Mouse (Mus musculus) layer of hippocampus, postnatal 36 days (tissue): Measurements from ENCODE around the gene Nek4. TPM values are rescaled to one million over a fixed set of nuclear protein-coding genes. Genes with fewer than 3 reads are reported as not detected.

Experiments used
- DNase-seq, 2 experiments: peaks; one replicate each; pipeline ENCODE4 v3.0.0; 2022
- total RNA-seq, 2 experiments: library from RNA; stranded (reverse); gene quantifications; 2 replicates each; pipeline ENCODE4 v1.2.3; 2021

The Nek4 gene
- total RNA-seq: 10 to 100 TPM; 18.2 to 18.5 TPM

- DNase-seq: peak; percentile 97
These were observed at the start of gene Nek4 for GRCm38 (mm10) chr14:30951154-30951825. TSS of gene Nek4 (plus strand) at chr14:30951377.

- no peak for DNase-seq
These were observed 48.5 kb upstream of the Nek4 start for GRCm38 (mm10) chr14:30902628-30903027.

- DNase-seq: no peak
These were observed 48.1 kb upstream of the Nek4 start for GRCm38 (mm10) chr14:30903036-30903435.

- no peak for DNase-seq
These were observed 46.9 kb upstream of the Nek4 start for GRCm38 (mm10) chr14:30904307-30904706.

- no peak for DNase-seq
These were observed 45.2 kb upstream of the Nek4 start for GRCm38 (mm10) chr14:30906001-30906400.

- no peak for DNase-seq
These were observed 43.3 kb upstream of the Nek4 start for GRCm38 (mm10) chr14:30907814-30908265.

GRCm38 (mm10) chr14:30911141-30911540 lies 40.0 kb upstream of the Nek4 start:
- DNase-seq: no peak

GRCm38 (mm10) chr14:30912641-30913040 lies 38.5 kb upstream of the Nek4 start:
- no peak for DNase-seq

- DNase-seq: no peak
These were observed 37.8 kb upstream of the Nek4 start for GRCm38 (mm10) chr14:30913404-30913803.

- no peak for DNase-seq
These were observed 34.7 kb upstream of the Nek4 start for GRCm38 (mm10) chr14:30916516-30916915.

GRCm38 (mm10) chr14:30922053-30922670 lies 29.0 kb upstream of the Nek4 start:
- no peak for DNase-seq

- peak; percentile 24 to 31 for DNase-seq
These were observed 27.6 kb upstream of the Nek4 start, which contains the start of gene Itih3 for GRCm38 (mm10) chr14:30923375-30924105. TSS of gene Itih3 (minus strand) at chr14:30923760.

- DNase-seq: no peak
These were observed 25.7 kb upstream of the Nek4 start for GRCm38 (mm10) chr14:30925492-30925891.

GRCm38 (mm10) chr14:30930386-30930785 lies 20.8 kb upstream of the Nek4 start:
- DNase-seq: no peak

GRCm38 (mm10) chr14:30933351-30933750 lies 17.8 kb upstream of the Nek4 start:
- no peak for DNase-seq

- no peak for DNase-seq
These were observed 8.9 kb upstream of the Nek4 start for GRCm38 (mm10) chr14:30942254-30942653.

- DNase-seq: no peak
These were observed 8.1 kb upstream of the Nek4 start, which contains the start of gene Itih1 for GRCm38 (mm10) chr14:30943038-30943437. TSS of gene Itih1 (minus strand) at chr14:30943289.

GRCm38 (mm10) chr14:30943860-30944674 lies 7.1 kb upstream of the Nek4 start:
- peak; percentile 48 to 51 for DNase-seq

GRCm38 (mm10) chr14:30944745-30945144 lies 6.4 kb upstream of the Nek4 start:
- DNase-seq: no peak

GRCm38 (mm10) chr14:30949986-30950385 lies 1.2 kb upstream of the Nek4 start:
- DNase-seq: no peak

- no peak for DNase-seq
These were observed 7.3 kb downstream of the Nek4 start for GRCm38 (mm10) chr14:30958517-30958916.

- no peak for DNase-seq
These were observed 7.9 kb downstream of the Nek4 start for GRCm38 (mm10) chr14:30959031-30959430.
